Mouse (Mus musculus) CH12.LX (cell line): ENCODE measurements around the gene Sox12. TPM values are rescaled to one million over a fixed set of nuclear protein-coding genes. Genes with fewer than 3 reads are reported as not detected.

Experiments used
- DNase-seq: peaks from one replicate; pipeline ENCODE4 v3.0.0-alpha.2; 2013; ENCODE audit errors: extremely low read depth
- H3K27ac ChIP-seq: 2 replicates; pipeline ENCODE4 v1.5.1; 2012; ENCODE audit warnings: low read depth, mild to moderate bottlenecking, control low read depth, moderate library complexity; ENCODE audit not compliant: insufficient read depth
- H3K27me3 ChIP-seq: replicated peaks from 2 replicates; pipeline ENCODE3; 2012; ENCODE audit warnings: inconsistent platforms
- H3K36me3 ChIP-seq, 2 experiments: replicated peaks in 1 of 2; 2 replicates each; pipeline versions ENCODE3 to v1.6.1; 2012; ENCODE audit warnings: inconsistent platforms in 1 of 2, low read length in 1 of 2, mild to moderate bottlenecking in 1 of 2, mixed read lengths in 1 of 2, moderate library complexity in 1 of 2; ENCODE audit not compliant: control insufficient read depth in 1 of 2, insufficient read depth in 1 of 2
- H3K4me1 ChIP-seq, 2 experiments: 2 replicates each; pipeline ENCODE4 v1.6.1; 2012; ENCODE audit warnings: inconsistent platforms in 1 of 2, moderate library complexity in 1 of 2; ENCODE audit not compliant: insufficient read depth in 2 of 2, control insufficient read depth in 1 of 2
- H3K4me2 ChIP-seq: 2 replicates; pipeline ENCODE4 v1.6.1; 2012; ENCODE audit warnings: low read depth, mild to moderate bottlenecking, control low read depth; ENCODE audit not compliant: poor library complexity, insufficient read depth, severe bottlenecking
- H3K4me3 ChIP-seq, 3 experiments: fragments of 150-350 bp in 1 of 3; sonication (generic) in 1 of 3; replicated peaks in 1 of 3; 2 replicates each; pipeline versions ENCODE3 to v1.5.1; 2011 to 2012; ENCODE audit warnings: low read depth in 2 of 3, low read length in 2 of 3, mild to moderate bottlenecking in 2 of 3, moderate library complexity in 2 of 3, control low read depth in 1 of 3, improper control_type of control experiment in 1 of 3, inconsistent platforms in 1 of 3, mixed read lengths in 1 of 3; ENCODE audit not compliant: poor library complexity in 1 of 3
- H3K79me2 ChIP-seq: replicated peaks from 2 replicates; pipeline ENCODE4 v1.6.1; 2012; ENCODE audit warnings: mild to moderate bottlenecking, moderate library complexity; ENCODE audit not compliant: control insufficient read depth, poor library complexity, insufficient read depth, severe bottlenecking; ENCODE audit errors: extremely low read depth
- H3K9ac ChIP-seq: 2 replicates; pipeline ENCODE4 v1.6.1; 2012; ENCODE audit warnings: low read depth, mild to moderate bottlenecking, control low read depth, moderate library complexity; ENCODE audit not compliant: insufficient read depth
- H3K9me3 ChIP-seq: replicated peaks from 2 replicates; pipeline ENCODE3; 2012; ENCODE audit warnings: low read length, inconsistent platforms, mixed read lengths
- CHD1 ChIP-seq: IDR thresholded peaks from 2 replicates; pipeline ENCODE4 v1.6.1; 2012; ENCODE audit warnings: low read depth, low read length, improper control_type of control experiment, inconsistent platforms
- ELF1 ChIP-seq: IDR thresholded peaks from 2 replicates; pipeline ENCODE4 v1.6.1; 2014; ENCODE audit warnings: low read depth, mild to moderate bottlenecking, inconsistent platforms, low read length, improper control_type of control experiment
- ETS1 ChIP-seq: conservative IDR thresholded peaks from 2 replicates; pipeline ENCODE4 v1.6.1; 2012; ENCODE audit warnings: low read depth, mild to moderate bottlenecking, inconsistent platforms, low read length, improper control_type of control experiment, moderate library complexity
- GABPA ChIP-seq: IDR thresholded peaks from 2 replicates; pipeline ENCODE4 v1.6.1; 2012; ENCODE audit warnings: low read depth, low read length, improper control_type of control experiment, inconsistent platforms; ENCODE audit not compliant: insufficient replicate concordance
- HCFC1 ChIP-seq: IDR thresholded peaks from 2 replicates; pipeline ENCODE4 v1.6.1; 2012; ENCODE audit warnings: low read depth, mild to moderate bottlenecking, inconsistent platforms, low read length, improper control_type of control experiment
- KAT2A ChIP-seq: IDR thresholded peaks from 2 replicates; pipeline ENCODE4 v1.6.1; 2012; ENCODE audit warnings: low read length, improper control_type of control experiment, inconsistent platforms; ENCODE audit not compliant: insufficient replicate concordance
- MAZ ChIP-seq: IDR thresholded peaks from 2 replicates; pipeline ENCODE4 v1.6.1; 2012; ENCODE audit warnings: low read depth, mild to moderate bottlenecking, inconsistent platforms, low read length, improper control_type of control experiment, moderate library complexity
- MXI1 ChIP-seq: IDR thresholded peaks from 2 replicates; pipeline ENCODE4 v1.6.1; 2011; ENCODE audit warnings: mild to moderate bottlenecking, low read depth, low read length, improper control_type of control experiment
- NELFE ChIP-seq: IDR thresholded peaks from 2 replicates; pipeline ENCODE4 v1.6.1; 2011; ENCODE audit warnings: low read depth, low read length, improper control_type of control experiment
- POLR2A ChIP-seq: IDR thresholded peaks from 2 replicates; pipeline ENCODE4 v1.6.1; 2011; ENCODE audit warnings: low read depth, mild to moderate bottlenecking, improper control_type of control experiment, low read length
- SMC3 ChIP-seq: IDR thresholded peaks from 2 replicates; pipeline ENCODE4 v1.6.1; 2011; ENCODE audit warnings: low read depth, low read length, improper control_type of control experiment
- TBP ChIP-seq: conservative IDR thresholded peaks from 2 replicates; pipeline ENCODE4 v1.6.1; 2011; ENCODE audit warnings: low read depth, low read length, improper control_type of control experiment
- UBTF ChIP-seq: IDR thresholded peaks from 2 replicates; pipeline ENCODE4 v1.6.1; 2012; ENCODE audit warnings: low read depth, mild to moderate bottlenecking, inconsistent platforms, low read length, improper control_type of control experiment, moderate library complexity
- USF2 ChIP-seq: conservative IDR thresholded peaks from 2 replicates; pipeline ENCODE4 v1.6.1; 2011; ENCODE audit warnings: low read depth, low read length, improper control_type of control experiment
- ZNF384 ChIP-seq: IDR thresholded peaks from 2 replicates; pipeline ENCODE4 v1.6.1; 2012; ENCODE audit warnings: low read depth, low read length, improper control_type of control experiment, inconsistent platforms
- dilution Hi-C: fragments of 300-500 bp; cut with MboI; formaldehyde crosslinking; loops from 2 replicates; pipeline ENCODE4 v1.14.3; 2020; ENCODE audit warnings: low sequenced_read_pairs; ENCODE audit not compliant: extremely low pct_unique_long_range_greater_than_20kb, extremely low pct_ligation_motif_present
- in situ Hi-C: fragments of 300-500 bp; cut with MboI; formaldehyde crosslinking; loops from 3 replicates; pipeline ENCODE4 v1.14.3; 2019; ENCODE audit warnings: low sequenced_read_pairs, low pct_ligation_motif_present, low pct_unique_long_range_greater_than_20kb, mixed read lengths
- polyA plus RNA-seq: library from polyadenylated mRNA; unstranded; fragments of >175 nt; gene quantifications from 2 replicates; pipeline ENCODE4 v1.2.1, GENCODE M21; 2012; ENCODE audit warnings: low read depth; ENCODE audit not compliant: insufficient read length
- total RNA-seq, 2 experiments: library from RNA; depleted of rRNA; stranded (reverse); fragments of 300-350 nt in 1 of 2; fragments of >200 nt in 1 of 2; gene quantifications; 2 replicates each; pipeline ENCODE4 v1.2.3; 2012 to 2014

Gene Sox12
- total and polyA plus RNA-seq, 3 experiments = 0.09 TPM; not detected in 2

DNA sequence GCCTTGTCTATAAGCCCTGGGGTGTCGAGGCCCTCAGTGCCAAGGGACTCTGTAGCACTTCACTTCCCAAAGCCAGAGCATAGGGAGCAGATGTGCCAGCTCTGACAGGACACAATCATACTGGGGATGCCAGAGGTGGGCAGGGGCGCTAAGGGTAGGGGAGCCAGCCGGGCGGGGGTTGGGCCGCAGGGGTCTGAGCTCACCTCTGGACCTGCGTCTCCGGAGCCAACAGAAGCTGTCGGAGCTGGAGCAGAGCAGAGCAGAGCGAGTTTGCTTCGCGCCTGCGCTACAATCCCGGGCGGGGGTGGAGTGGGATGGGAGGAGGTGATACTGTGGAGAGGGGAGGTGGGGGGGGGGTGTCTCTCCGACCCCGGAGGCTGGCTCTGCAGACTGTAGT, 21.5 kb downstream of the Sox12 start, which contains the start of gene Nrsn2:
Nrsn2 (minus strand) TSS at position 294 of the 397 bp plus-strand sequence.
- Histone ChIP-seq H3K9me3 (no peaks in the 10 kb centered on the region), H3K4me2 (no peak within 1 kb of the TSS), H3K4me1 (no peaks in the 10 kb centered on the region), H3K27me3 (peaks cover 64% of the 10 kb centered on the region), H3K36me3 (no peaks in the 10 kb centered on the region), H3K9ac (no peak within 1 kb of the TSS), H3K27ac (no peak within 1 kb of the TSS), H3K79me2 (no peaks in the 10 kb centered on the region), H3K4me3 (no peak within 1 kb of the TSS)
- DNase-seq = no peak
- dilution Hi-C loops (no loop called here), in situ Hi-C loops (no loop called here)
- no peak for TF ChIP-seq TBP
- TF ChIP-seq MAZ = no peak
- no peak for TF ChIP-seq CHD1
- TF ChIP-seq KAT2A = no peak
- no peak for TF ChIP-seq NELFE
- TF ChIP-seq USF2 = no peak
- TF ChIP-seq POLR2A = no peak
- no peak for TF ChIP-seq SMC3
- TF ChIP-seq ELF1 = no peak
- TF ChIP-seq ETS1 = no peak
- no peak for TF ChIP-seq ZNF384
- no peak for TF ChIP-seq GABPA
- no peak for TF ChIP-seq HCFC1

DNA sequence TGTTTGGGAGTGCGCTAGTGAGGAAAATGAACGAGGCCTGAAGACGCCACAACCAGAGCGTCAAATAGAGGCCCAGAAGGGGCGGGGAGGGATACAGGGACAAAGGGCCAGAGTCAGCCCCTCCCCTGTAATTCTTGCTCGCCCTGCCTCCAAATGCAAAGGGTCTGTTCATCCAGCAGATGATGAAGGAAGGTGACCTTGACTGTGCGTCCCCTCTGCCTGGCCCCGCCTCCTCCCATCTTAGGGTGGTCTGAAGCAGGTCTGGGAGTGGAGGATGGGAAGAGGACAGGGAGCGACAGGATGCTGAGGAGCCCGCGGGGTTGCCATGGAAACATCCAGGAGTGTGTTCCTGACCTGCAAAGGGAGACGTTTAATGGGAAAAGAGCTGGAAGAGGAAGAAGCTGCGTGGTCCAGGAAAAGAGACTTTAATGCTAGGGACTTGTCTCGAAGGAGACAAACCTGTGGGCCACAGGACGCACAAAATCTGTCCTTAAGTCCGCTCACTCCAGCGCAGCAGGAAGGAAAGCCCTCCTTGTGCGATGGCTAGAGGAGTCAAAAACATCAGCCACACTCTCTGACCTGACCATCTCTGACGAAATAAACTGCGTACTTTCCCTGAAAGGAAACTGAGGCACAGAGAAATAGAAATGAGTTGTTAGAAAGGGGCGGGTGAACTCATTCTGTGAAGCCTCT, 22.1 kb downstream of the Sox12 start:
- dilution Hi-C loops (no loop called here), in situ Hi-C loops (no loop called here)
- Histone ChIP-seq H3K9ac (no peak overlapping the region), H3K4me2 (no peak overlapping the region), H3K27ac (no peak overlapping the region), H3K79me2 (no peaks in the 10 kb centered on the region), H3K4me1 (no peaks in the 10 kb centered on the region), H3K9me3 (no peaks in the 10 kb centered on the region), H3K27me3 (peaks cover 69% of the 10 kb centered on the region), H3K36me3 (no peaks in the 10 kb centered on the region), H3K4me3 (no peak overlapping the region)
- TF ChIP-seq NELFE (no peak), MXI1 (no peak), UBTF (no peak)
- DNase-seq = no peak
